Comparison of ENCODE assay signal across 8 mouse cellular contexts in the genomic region with DNA sequence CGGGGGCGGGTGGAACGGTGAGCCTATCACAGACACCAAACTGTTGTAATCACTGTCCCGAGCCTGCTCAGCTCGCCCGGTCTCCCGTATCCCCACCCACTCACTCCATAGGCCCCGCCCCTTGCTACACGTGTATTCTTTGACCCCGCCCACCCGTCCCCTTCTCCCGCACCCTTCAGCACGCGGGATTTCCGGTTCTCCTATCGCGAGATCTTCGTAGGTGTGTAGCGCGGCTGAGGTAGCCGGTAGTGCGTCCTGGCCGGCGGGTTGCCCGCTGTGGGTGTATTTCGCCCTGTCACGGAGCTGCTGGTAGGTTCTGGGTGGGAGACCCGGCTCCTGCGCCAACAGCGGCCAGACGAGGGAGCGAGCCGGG. TPM values are rescaled to one million over a fixed set of nuclear protein-coding genes. Genes with fewer than 3 reads are reported as not detected.
DNase-seq lines count a peak whose midpoint lies in the region; ATAC-seq and TF ChIP-seq lines count a peak whose summit lies in the region.

A gene (plus strand): TSS at position 172 of the 373 bp plus-strand sequence.

- under 1% methylated on average over 31 of the region's 33 CpGs for WGBS in forebrain, embryonic 13.5 days
- WGBS in large intestine, adult 2 months = under 1% methylated on average over 33 of the region's 33 CpGs
- WGBS in liver, postnatal 0 days (ENCODE audit: insufficient replicate concordance) = under 1% methylated on average over 33 of the region's 33 CpGs
- under 1% methylated on average over 33 of the region's 33 CpGs for WGBS in neural tube, embryonic 14.5 days

- TF ChIP-seq CTCF in ES-Bruce4 (IDR thresholded peaks at IDR 0.05; ENCODE audit: low read depth, low read length) = no peak
- TF ChIP-seq CTCF in liver, postnatal 0 days (IDR thresholded peaks at IDR 0.05; ENCODE audit: low read depth) = no peak

- no peaks in the 10 kb centered on the region for H3K4me1 ChIP-seq in ES-Bruce4 (ENCODE audit: control insufficient read depth, insufficient read depth, low read length)
- peaks cover 21% of the 10 kb centered on the region for H3K4me1 ChIP-seq in forebrain, embryonic 13.5 days
- H3K4me1 ChIP-seq in liver, postnatal 0 days (ENCODE audit: insufficient read depth) = peaks cover 6% of the 10 kb centered on the region; the same call in 1 of the 2 replicates
- peaks cover 15% of the 10 kb centered on the region for H3K4me1 ChIP-seq in neural tube, embryonic 14.5 days (ENCODE audit: control insufficient read depth, insufficient read depth, low read length)

- DNase-seq in heart, postnatal 10 days = peak; percentile 92 to 95
- peak; percentile 95 for DNase-seq in large intestine, adult 2 months (ENCODE audit: low read depth, low spot score)
- DNase-seq in liver, postnatal 0 days = peak; percentile 97
- peak; percentile 98 for DNase-seq in testis, postnatal 10 days (ENCODE audit: low spot score)

- ATAC-seq in cerebellum, adult (ENCODE audit: insufficient number of reproducible peaks, low FRiP score, low TSS enrichment) = peak; percentile 98
- peak; percentile 98 for ATAC-seq in forebrain, embryonic 13.5 days
- ATAC-seq in liver, postnatal 0 days = peak; percentile 95
- peak; percentile 98 for ATAC-seq in neural tube, embryonic 14.5 days (ENCODE audit: low read depth)

- H3K9ac ChIP-seq in ES-Bruce4 (ENCODE audit: low read depth, poor library complexity, severe bottlenecking) = peak within 1 kb of the TSS; percentile 87
- H3K9ac ChIP-seq in forebrain, embryonic 13.5 days = peak within 1 kb of the TSS; percentile 87
- peak within 1 kb of the TSS; percentile 91 for H3K9ac ChIP-seq in liver, postnatal 0 days (replicated peaks)
- H3K9ac ChIP-seq in neural tube, embryonic 14.5 days (replicated peaks; ENCODE audit: low read depth, low read length) = peak within 1 kb of the TSS; percentile 96

- peak within 1 kb of the TSS; percentile 57 for H3K27ac ChIP-seq in ES-Bruce4 (ENCODE audit: insufficient read depth, low read length)
- H3K27ac ChIP-seq in forebrain, embryonic 13.5 days = peak within 1 kb of the TSS; percentile 82
- peak within 1 kb of the TSS; percentile 94 for H3K27ac ChIP-seq in liver, postnatal 0 days (ENCODE audit: low read depth)
- H3K27ac ChIP-seq in neural tube, embryonic 14.5 days (ENCODE audit: low read depth, low read length) = peak within 1 kb of the TSS; percentile 93

- no peaks in the 10 kb centered on the region for H3K9me3 ChIP-seq in ES-Bruce4 (replicated peaks; ENCODE audit: control insufficient read depth, insufficient read depth, low read length, poor library complexity, severe bottlenecking)
- no peaks in the 10 kb centered on the region for H3K9me3 ChIP-seq in forebrain, embryonic 13.5 days (replicated peaks)
- H3K9me3 ChIP-seq in liver, postnatal 0 days (ENCODE audit: low read length) = no peaks in the 10 kb centered on the region
- no peaks in the 10 kb centered on the region for H3K9me3 ChIP-seq in neural tube, embryonic 14.5 days (ENCODE audit: control insufficient read depth, low read length)

- peak within 1 kb of the TSS; percentile 94 for H3K4me2 ChIP-seq in forebrain, embryonic 13.5 days
- peak within 1 kb of the TSS; percentile 88 for H3K4me2 ChIP-seq in liver, postnatal 0 days (ENCODE audit: low read depth, low read length)
- H3K4me2 ChIP-seq in neural tube, embryonic 14.5 days (ENCODE audit: low read depth, low read length) = peak within 1 kb of the TSS; percentile 97

- no peak for TF ChIP-seq EP300 in ES-Bruce4 (IDR thresholded peaks at IDR 0.05; ENCODE audit: insufficient read depth, low read depth, low read length)
- TF ChIP-seq EP300 in liver, postnatal 0 days (IDR thresholded peaks at IDR 0.05; ENCODE audit: low read depth) = no peak

- H3K4me3 ChIP-seq in ES-Bruce4 (ENCODE audit: low read depth, low read length) = peak within 1 kb of the TSS; percentile 97
- peak within 1 kb of the TSS; percentile 86 for H3K4me3 ChIP-seq in forebrain, embryonic 13.5 days
- peak within 1 kb of the TSS; percentile 83 for H3K4me3 ChIP-seq in liver, postnatal 0 days (ENCODE audit: low read depth, low read length)
- H3K4me3 ChIP-seq in neural tube, embryonic 14.5 days (ENCODE audit: low read depth, low read length) = peak within 1 kb of the TSS; percentile 97

- peak; percentile 61 for TF ChIP-seq POLR2A in ES-Bruce4 (IDR thresholded peaks at IDR 0.05; ENCODE audit: insufficient read depth, low read length)

- peaks cover 16% of the 10 kb centered on the region for H3K36me3 ChIP-seq in ES-Bruce4 (ENCODE audit: control insufficient read depth, insufficient read depth, low read length, poor library complexity, severe bottlenecking)
- H3K36me3 ChIP-seq in forebrain, embryonic 13.5 days (ENCODE audit: poor library complexity, severe bottlenecking) = 0 out of 2 replicates have a peak, but pooled peaks cover 6% of the 10 kb centered on the region
- no peaks in the 10 kb centered on the region for H3K36me3 ChIP-seq in liver, postnatal 0 days (replicated peaks; ENCODE audit: insufficient read depth, low read length)
- no peaks in the 10 kb centered on the region; the same call in 1 of the 2 replicates for H3K36me3 ChIP-seq in neural tube, embryonic 14.5 days (ENCODE audit: control insufficient read depth, insufficient read depth, low read length)

- intact Hi-C loops in heart, postnatal 10 days (cut with DNase I) = loop anchor here (5.0 kb wide), 2 partner anchors 124 to 594 kb away; a partner anchor contains a TSS

- H3K27me3 ChIP-seq in ES-Bruce4 (ENCODE audit: control insufficient read depth, insufficient read depth, low read length, poor library complexity, severe bottlenecking) = no peaks in the 10 kb centered on the region
- H3K27me3 ChIP-seq in forebrain, embryonic 13.5 days = no peaks in the 10 kb centered on the region
- H3K27me3 ChIP-seq in liver, postnatal 0 days (ENCODE audit: insufficient read depth, low read length) = no peaks in the 10 kb centered on the region
- no peaks in the 10 kb centered on the region for H3K27me3 ChIP-seq in neural tube, embryonic 14.5 days (ENCODE audit: control insufficient read depth, insufficient read depth, low read length)

RNA-seq across cellular contexts. Expression of the gene that starts here (rescaled TPM):
- polyA plus RNA-seq in ES-Bruce4 (2011; ENCODE audit: insufficient read depth, insufficient read length, low read depth, missing spikeins) = 215 and 251 TPM in 2 replicates
- polyA plus RNA-seq in forebrain, embryonic 13.5 days (2015; fragmentation: Nextera tagmentation; extraction: Ambion mirVana) = 113 and 126 TPM in 2 replicates
- total RNA-seq in heart, postnatal 10 days (2021) = 10 to 100 TPM; 54.4 to 55.8 TPM
- polyA plus RNA-seq in large intestine, adult 2 months (2012; rRNA removed) = 30.1 and 35.6 TPM in 2 replicates
- polyA plus RNA-seq in liver, postnatal 0 days (2015; fragmentation: Nextera tagmentation; extraction: Ambion mirVana) = 64.0 and 69.9 TPM in 2 replicates
- polyA plus RNA-seq in neural tube, embryonic 14.5 days (2014; fragmentation: Nextera tagmentation; extraction: Ambion mirVana) = 103 and 107 TPM in 2 replicates

Comparison
In these comparisons a context has a peak if more than half of its experiments do, and no peak if none do; other contexts are left out.
1. Peak in every context shown above with its lines: DNase-seq, ATAC-seq, H3K4me3 ChIP-seq and H3K27ac ChIP-seq.